ENCODE assay signal across 8 mouse cellular contexts in the genomic region with DNA sequence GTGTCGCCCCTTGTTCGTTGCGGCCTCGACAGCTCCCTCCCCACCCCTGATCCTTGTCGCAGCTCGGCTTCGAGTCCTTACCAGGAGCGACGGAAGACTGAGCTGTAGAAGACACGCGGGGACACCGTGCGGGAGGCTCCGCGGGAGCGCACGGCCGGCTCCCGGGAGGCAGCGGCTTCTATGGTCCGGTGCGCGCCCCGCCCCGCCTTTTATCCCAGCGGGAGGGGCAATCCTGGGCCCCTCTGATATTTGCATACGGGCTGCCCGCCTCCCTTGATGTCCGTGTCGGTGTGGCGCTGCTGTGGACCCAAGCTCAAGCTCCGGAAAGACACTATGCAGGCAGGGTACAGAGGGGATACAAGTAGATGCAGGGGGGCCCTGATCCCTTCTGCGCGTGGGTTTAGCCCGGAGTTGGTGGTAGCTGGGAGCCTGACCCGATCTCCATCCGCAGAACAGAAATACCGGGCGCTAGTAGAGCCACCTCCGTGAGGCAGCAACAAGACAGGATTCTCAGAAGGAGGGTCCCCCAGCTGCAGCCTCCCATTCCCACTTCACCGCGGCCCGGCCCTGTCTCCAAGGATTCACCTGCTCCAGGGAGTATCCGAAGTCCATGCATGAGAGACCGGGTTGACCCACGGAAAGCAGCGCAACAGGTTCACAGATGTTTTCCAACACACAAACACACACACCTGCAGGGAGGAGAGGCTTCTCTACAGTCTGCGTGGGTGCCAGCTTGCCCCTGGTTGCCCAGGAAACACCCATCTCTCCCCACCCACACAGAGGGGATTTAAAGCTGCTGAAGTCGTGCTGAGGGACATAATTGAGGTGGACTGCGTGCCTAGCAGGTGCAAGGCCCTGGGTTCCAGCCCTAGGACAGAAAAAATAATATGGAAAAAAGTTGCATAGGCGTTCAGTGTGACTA. TPM values are rescaled to one million over a fixed set of nuclear protein-coding genes. Genes with fewer than 3 reads are reported as not detected.
DNase-seq lines count a peak whose midpoint lies in the region; ATAC-seq and TF ChIP-seq lines count a peak whose summit lies in the region.

No protein-coding gene starts in this region.

- no peak overlapping the region for H3K4me3 ChIP-seq in C2C12 (ENCODE audit: insufficient read depth, poor library complexity, severe bottlenecking)
- H3K4me3 ChIP-seq in embryonic facial prominence, embryonic 12.5 days, result peak overlapping the region; percentile 44
- peak overlapping the region; percentile 41 for H3K4me3 ChIP-seq in intestine, embryonic 15.5 days (replicated peaks)
- peak overlapping the region; percentile 18 to 35 for H3K4me3 ChIP-seq in liver, embryonic 14.5 days (ENCODE audit: insufficient read depth in 1 of 2, low read depth in 2 of 2, low read length in 2 of 2)
- peak overlapping the region; percentile 35 for H3K4me3 ChIP-seq in neural tube, embryonic 14.5 days (ENCODE audit: low read depth, low read length)

- H3K36me3 ChIP-seq in C2C12 (ENCODE audit: control insufficient read depth, insufficient read depth), result no peaks in the 10 kb centered on the region
- H3K36me3 ChIP-seq in embryonic facial prominence, embryonic 12.5 days, result no peaks in the 10 kb centered on the region
- H3K36me3 ChIP-seq in intestine, embryonic 15.5 days, result no peaks in the 10 kb centered on the region
- no peaks in the 10 kb centered on the region for H3K36me3 ChIP-seq in liver, embryonic 14.5 days (replicated peaks; ENCODE audit: control insufficient read depth, insufficient read depth, low read depth)
- no peaks in the 10 kb centered on the region for H3K36me3 ChIP-seq in neural tube, embryonic 14.5 days (ENCODE audit: control insufficient read depth, insufficient read depth, low read length)

- peak; percentile 8 to 10 for DNase-seq in cerebellum, postnatal 25 days
- no peak for DNase-seq in cerebellum, adult 11-12 months
- no peak for DNase-seq in liver, embryonic 14.5 days (ENCODE audit: low read depth in 3 of 3, low spot score in 3 of 3)

- H3K79me3 ChIP-seq in C2C12 (ENCODE audit: low read depth), result no peaks in the 10 kb centered on the region

- TF ChIP-seq CTCF in C2C12 (IDR thresholded peaks at IDR 0.05; ENCODE audit: control insufficient read depth, insufficient read depth, insufficient read length), result no peak
- no peak for TF ChIP-seq CTCF in liver, embryonic 14.5 days (IDR thresholded peaks at IDR 0.05; ENCODE audit: low read depth)

- H3K27me3 ChIP-seq in C2C12 (ENCODE audit: control insufficient read depth, insufficient read depth, insufficient read length), result peaks cover 36% of the 10 kb centered on the region
- H3K27me3 ChIP-seq in embryonic facial prominence, embryonic 12.5 days, result peaks cover 43% of the 10 kb centered on the region
- H3K27me3 ChIP-seq in intestine, embryonic 15.5 days (replicated peaks), result peaks cover 34% of the 10 kb centered on the region
- peaks cover 31% of the 10 kb centered on the region for H3K27me3 ChIP-seq in liver, embryonic 14.5 days (ENCODE audit: control insufficient read depth, insufficient read depth, low read length)
- peaks cover 19% of the 10 kb centered on the region for H3K27me3 ChIP-seq in neural tube, embryonic 14.5 days (ENCODE audit: control insufficient read depth, insufficient read depth, low read length)

- no peak overlapping the region for H3K27ac ChIP-seq in embryonic facial prominence, embryonic 12.5 days
- H3K27ac ChIP-seq in intestine, embryonic 15.5 days, result no peak overlapping the region
- H3K27ac ChIP-seq in liver, embryonic 14.5 days, result no peak overlapping the region
- no peak overlapping the region for H3K27ac ChIP-seq in neural tube, embryonic 14.5 days (ENCODE audit: low read depth, low read length)

- TF ChIP-seq EP300 in liver, embryonic 14.5 days (IDR thresholded peaks at IDR 0.05; ENCODE audit: low read depth), result no peak

- H3K4me2 ChIP-seq in embryonic facial prominence, embryonic 12.5 days (replicated peaks), result peak overlapping the region; percentile 79
- H3K4me2 ChIP-seq in intestine, embryonic 15.5 days (replicated peaks), result peak overlapping the region; percentile 90
- peak overlapping the region; percentile 54 for H3K4me2 ChIP-seq in liver, embryonic 14.5 days (ENCODE audit: low read depth)
- H3K4me2 ChIP-seq in neural tube, embryonic 14.5 days (ENCODE audit: low read depth, low read length), result peak overlapping the region; percentile 73

- ATAC-seq in embryonic facial prominence, embryonic 12.5 days (ENCODE audit: insufficient number of reproducible peaks, insufficient read depth, low FRiP score, low TSS enrichment), result no peak; the same call in 1 of the 2 replicates
- peak; percentile 79 for ATAC-seq in intestine, embryonic 15.5 days
- no peak for ATAC-seq in liver, embryonic 14.5 days (ENCODE audit: insufficient read depth)
- peak; percentile 71; the same call in 1 of the 2 replicates for ATAC-seq in neural tube, embryonic 14.5 days (ENCODE audit: low read depth)
- no peak for ATAC-seq in erythroid progenitor cell, adult 5-6 weeks (replicated peaks; ENCODE audit: low FRiP score, poor library complexity, severe bottlenecking)

- H3K4me1 ChIP-seq in embryonic facial prominence, embryonic 12.5 days, result no peaks in the 10 kb centered on the region
- H3K4me1 ChIP-seq in intestine, embryonic 15.5 days (replicated peaks), result peaks cover 3% of the 10 kb centered on the region; the same call in 1 of the 2 replicates
- H3K4me1 ChIP-seq in liver, embryonic 14.5 days (replicated peaks; ENCODE audit: control insufficient read depth in 2 of 2, insufficient read depth in 2 of 2, low read length in 1 of 2), result no peaks in the 10 kb centered on the region
- 0 out of 2 replicates have a peak, but pooled peaks cover 4% of the 10 kb centered on the region for H3K4me1 ChIP-seq in neural tube, embryonic 14.5 days (ENCODE audit: control insufficient read depth, insufficient read depth, low read length)

- H3K79me2 ChIP-seq in C2C12 (ENCODE audit: control insufficient read depth, insufficient read depth), result no peaks in the 10 kb centered on the region

- H3ac ChIP-seq in C2C12 (ENCODE audit: control insufficient read depth, insufficient read length, low read depth), result peak overlapping the region; percentile 59

- no peaks in the 10 kb centered on the region for H3K9me3 ChIP-seq in embryonic facial prominence, embryonic 12.5 days
- no peaks in the 10 kb centered on the region for H3K9me3 ChIP-seq in intestine, embryonic 15.5 days
- no peaks in the 10 kb centered on the region for H3K9me3 ChIP-seq in liver, embryonic 14.5 days (ENCODE audit: control insufficient read depth, low read length)
- H3K9me3 ChIP-seq in neural tube, embryonic 14.5 days (ENCODE audit: control insufficient read depth, low read length), result no peaks in the 10 kb centered on the region

- 5% methylated on average over 51 of the region's 51 CpGs for WGBS in embryonic facial prominence, embryonic 12.5 days
- 3% methylated on average over 51 of the region's 51 CpGs for WGBS in intestine, embryonic 15.5 days
- 5% methylated on average over 51 of the region's 51 CpGs for WGBS in liver, embryonic 14.5 days (ENCODE audit: insufficient replicate concordance)
- 3% methylated on average over 50 of the region's 51 CpGs for WGBS in neural tube, embryonic 14.5 days

- H3K9ac ChIP-seq in embryonic facial prominence, embryonic 12.5 days, result peak overlapping the region; percentile 28
- H3K9ac ChIP-seq in intestine, embryonic 15.5 days, result peak overlapping the region; percentile 33
- H3K9ac ChIP-seq in liver, embryonic 14.5 days (replicated peaks), result no peak overlapping the region
- peak overlapping the region; percentile 39; the same call in 1 of the 2 replicates for H3K9ac ChIP-seq in neural tube, embryonic 14.5 days (replicated peaks; ENCODE audit: low read depth, low read length)

TF ChIP-seq in C2C12, 6 proteins besides CTCF, POLR2A, EP300 and RAD21 (continues in another document):
- TF ChIP-seq MYOG (IDR thresholded peaks at IDR 0.05; ENCODE audit: control insufficient read depth, extremely low read depth, insufficient read length) (no peak), USF1 (IDR thresholded peaks at IDR 0.05; ENCODE audit: low read depth) (no peak), CEBPB (IDR thresholded peaks at IDR 0.05; ENCODE audit: low read depth) (no peak)

RNA-seq across cellular contexts. Expression of gene Atp6v1c2, which starts 4.3 kb away (rescaled TPM):
- polyA plus RNA-seq in C2C12 (2012; fragmentation: generic; extraction: Trizol), result 0.35 TPM
- polyA plus RNA-seq in embryonic facial prominence, embryonic 12.5 days (2016; fragmentation: Nextera tagmentation; extraction: Ambion mirVana), result 0.78 and 0.83 TPM in 2 replicates
- polyA plus RNA-seq in intestine, embryonic 15.5 days (2015; fragmentation: Nextera tagmentation; extraction: Ambion mirVana), result 0.11 TPM in 1 of 2 replicates, not detected in the other
- polyA plus RNA-seq in liver, embryonic 14.5 days (2012; rRNA removed), result 0.02 TPM in 1 of 2 replicates, not detected in the other
- polyA plus RNA-seq in liver, embryonic 14.5 days (2014; fragmentation: Nextera tagmentation; extraction: Ambion mirVana), result not detected in 2 replicates
- polyA plus RNA-seq in neural tube, embryonic 14.5 days (2014; fragmentation: Nextera tagmentation; extraction: Ambion mirVana), result 0.37 and 0.70 TPM in 2 replicates
- not detected in 2 replicates for total RNA-seq in erythroid progenitor cell, adult 5-6 weeks (2015; ENCODE audit: low replicate concordance)
- not detected in 2 replicates for total RNA-seq in erythroid progenitor cell, adult 5-6 weeks (2017; ENCODE audit: low replicate concordance)

RNA-seq across cellular contexts. Expression of gene Nol10, which starts 23.4 kb away (rescaled TPM):
- 20.3 TPM for polyA plus RNA-seq in C2C12 (2012; fragmentation: generic; extraction: Trizol)
- 30.2 and 35.4 TPM in 2 replicates for polyA plus RNA-seq in embryonic facial prominence, embryonic 12.5 days (2016; fragmentation: Nextera tagmentation; extraction: Ambion mirVana)
- 16.7 and 18.9 TPM in 2 replicates for polyA plus RNA-seq in intestine, embryonic 15.5 days (2015; fragmentation: Nextera tagmentation; extraction: Ambion mirVana)
- 4.2 and 7.4 TPM in 2 replicates for polyA plus RNA-seq in liver, embryonic 14.5 days (2012; rRNA removed)
- polyA plus RNA-seq in liver, embryonic 14.5 days (2014; fragmentation: Nextera tagmentation; extraction: Ambion mirVana), result 10.0 and 11.0 TPM in 2 replicates
- polyA plus RNA-seq in neural tube, embryonic 14.5 days (2014; fragmentation: Nextera tagmentation; extraction: Ambion mirVana), result 19.8 and 23.2 TPM in 2 replicates
- 4.2 and 8.6 TPM in 2 replicates for total RNA-seq in erythroid progenitor cell, adult 5-6 weeks (2015; ENCODE audit: low replicate concordance)
- total RNA-seq in erythroid progenitor cell, adult 5-6 weeks (2017; ENCODE audit: low replicate concordance), result 3.1 and 5.6 TPM in 2 replicates

RNA-seq across cellular contexts. Expression of gene Pdia6, which starts 58.5 kb away (rescaled TPM):
- polyA plus RNA-seq in C2C12 (2012; fragmentation: generic; extraction: Trizol), result 319 TPM
- polyA plus RNA-seq in embryonic facial prominence, embryonic 12.5 days (2016; fragmentation: Nextera tagmentation; extraction: Ambion mirVana), result 614 and 637 TPM in 2 replicates
- 635 TPM in 2 replicates for polyA plus RNA-seq in intestine, embryonic 15.5 days (2015; fragmentation: Nextera tagmentation; extraction: Ambion mirVana)
- 69.3 and 109 TPM in 2 replicates for polyA plus RNA-seq in liver, embryonic 14.5 days (2012; rRNA removed)
- 200 and 201 TPM in 2 replicates for polyA plus RNA-seq in liver, embryonic 14.5 days (2014; fragmentation: Nextera tagmentation; extraction: Ambion mirVana)
- polyA plus RNA-seq in neural tube, embryonic 14.5 days (2014; fragmentation: Nextera tagmentation; extraction: Ambion mirVana), result 216 and 281 TPM in 2 replicates
- total RNA-seq in erythroid progenitor cell, adult 5-6 weeks (2015; ENCODE audit: low replicate concordance), result 50.1 and 54.5 TPM in 2 replicates
- total RNA-seq in erythroid progenitor cell, adult 5-6 weeks (2017; ENCODE audit: low replicate concordance), result 51.6 and 57.5 TPM in 2 replicates

Comparison
In these comparisons a context has a peak if more than half of its experiments do, and no peak if none do; other contexts are left out.
1. DNase-seq: peak in cerebellum, postnatal 25 days (2 of 2); none in cerebellum, adult 11-12 months (single experiment) and liver, embryonic 14.5 days (0 of 3).
2. ATAC-seq: peak in intestine, embryonic 15.5 days (single experiment) and neural tube, embryonic 14.5 days (single experiment); none in embryonic facial prominence, embryonic 12.5 days (single experiment), liver, embryonic 14.5 days (single experiment) and erythroid progenitor cell, adult 5-6 weeks (single experiment).
3. Peak in every context shown above with its lines, with median percentiles within 50 percentile points of each other: H3K4me2 ChIP-seq.